Mouse (Mus musculus): ENCODE measurements around the gene Tmc5.
A peak's percentile ranks its signal among the peaks of the same experiment; 100 is the strongest.

The Tmc5 gene

DNA sequence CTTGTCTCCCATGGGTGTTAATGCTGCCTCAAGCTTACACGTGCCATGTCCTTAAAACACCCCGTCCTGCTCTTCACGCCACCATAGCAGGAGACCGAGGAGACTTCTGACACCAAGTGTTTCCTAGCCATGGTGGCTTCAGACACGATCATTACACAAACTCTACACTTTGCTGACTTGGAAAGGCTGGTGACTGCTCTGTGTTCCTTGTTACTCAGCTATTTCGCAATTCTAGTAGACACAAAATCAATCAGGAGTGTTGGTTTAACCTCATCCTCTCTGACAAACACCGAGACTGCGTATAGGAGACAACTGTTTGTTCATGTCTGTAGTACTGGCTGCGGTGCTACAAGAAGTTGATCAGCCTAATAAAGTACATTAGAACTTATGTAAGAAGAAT, 101.8 kb downstream of the Tmc5 start:
- no peak for DNase-seq

DNA sequence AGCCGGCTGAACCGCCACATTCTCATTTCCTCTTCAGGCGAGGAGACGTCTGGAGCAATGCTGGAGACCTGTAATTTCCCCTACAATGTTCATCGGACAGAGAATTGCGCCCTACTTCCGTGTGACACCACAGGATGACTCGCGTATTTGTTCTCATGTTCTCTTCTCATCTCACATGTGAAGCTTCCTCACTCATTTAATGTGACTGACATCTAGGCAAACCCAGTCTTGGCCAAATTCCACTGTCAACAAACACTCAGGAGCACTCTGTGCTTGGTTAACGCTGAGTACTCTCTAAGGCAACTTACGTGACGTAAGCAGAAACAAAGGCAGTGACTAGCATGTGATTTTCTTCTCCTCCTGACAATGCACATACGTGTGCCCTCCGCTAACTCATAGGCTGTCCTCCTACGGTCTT, 106.1 kb downstream of the Tmc5 start:
- no peak for DNase-seq

DNA sequence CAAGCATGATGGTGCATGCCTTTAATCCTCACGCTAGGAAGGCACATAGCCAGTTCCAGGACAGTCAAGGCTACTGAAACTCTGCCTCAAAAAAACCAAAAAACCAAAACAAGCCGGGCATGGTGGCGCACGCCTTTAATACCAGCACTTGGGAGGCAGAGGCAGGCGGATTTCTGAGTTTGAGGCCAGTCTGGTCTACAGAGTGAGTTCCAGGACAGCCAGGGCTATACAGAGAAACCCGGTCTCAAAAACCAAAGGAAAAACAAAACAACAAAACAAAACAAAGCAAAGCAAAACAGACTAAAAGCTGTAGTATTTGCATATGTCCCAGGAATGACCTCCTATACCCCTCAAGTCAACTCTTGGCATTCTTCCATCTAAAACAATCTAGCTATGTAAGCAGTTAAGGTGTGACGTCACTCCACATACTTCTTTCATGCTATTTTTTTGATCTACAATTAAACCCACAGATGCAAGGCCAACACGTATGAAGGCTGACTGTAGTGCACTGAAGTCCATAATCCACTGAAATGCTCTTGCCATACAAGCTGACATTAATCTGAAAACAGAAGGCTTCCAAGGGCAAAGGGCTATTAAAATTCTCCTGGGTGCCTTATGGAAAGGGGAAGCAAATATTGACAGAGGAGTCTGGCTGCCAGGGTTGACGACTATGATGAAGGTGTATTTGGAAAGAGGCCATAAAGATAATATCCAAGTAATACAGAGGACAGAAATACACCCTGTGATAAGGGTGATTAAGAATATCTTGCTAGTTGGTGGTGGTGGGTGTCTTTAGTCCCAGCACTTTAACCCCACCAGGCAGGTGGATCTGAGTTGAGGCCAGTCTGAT, 107.1 kb downstream of the Tmc5 start:
- no peak for DNase-seq

DNA sequence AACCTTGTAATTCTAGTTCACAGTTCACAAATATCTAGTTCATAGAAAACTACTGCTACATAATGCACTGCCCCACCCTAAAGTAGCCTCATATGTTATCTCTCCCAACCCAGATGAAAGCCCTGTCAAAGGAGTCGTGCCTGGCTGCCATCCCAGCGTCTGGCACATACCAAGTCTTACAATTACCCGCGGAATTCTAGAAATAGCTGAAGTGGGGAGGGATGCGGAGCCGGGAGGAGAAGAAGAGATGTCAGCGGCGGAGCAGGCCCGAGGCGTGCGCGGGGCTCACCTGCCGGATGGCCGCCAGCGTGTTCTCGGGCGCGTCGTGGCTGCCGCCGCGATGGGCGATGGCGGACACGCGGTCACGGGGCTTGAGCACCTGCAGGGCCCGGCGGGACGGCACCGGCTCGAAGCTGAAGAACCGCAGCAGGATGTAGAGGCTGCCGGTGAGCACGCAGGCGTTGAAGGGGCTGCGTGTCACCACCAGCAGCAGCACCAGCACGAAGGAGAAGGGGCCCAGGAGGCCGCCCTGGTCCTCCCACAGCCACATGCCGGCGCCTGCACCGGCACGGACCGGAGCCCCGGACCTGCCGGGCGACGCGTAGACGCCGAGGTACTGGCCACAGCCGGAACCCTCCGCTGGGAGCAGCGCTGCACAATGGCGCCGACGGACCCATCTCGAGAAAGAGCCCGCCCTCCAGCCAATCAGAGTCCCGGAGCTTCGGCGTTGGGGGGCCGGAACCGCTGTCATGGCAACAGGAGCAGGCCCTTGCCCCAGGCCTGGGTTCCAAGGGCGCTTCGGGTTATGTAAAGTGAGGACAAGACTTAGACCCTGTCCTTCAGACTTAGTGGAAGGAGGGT, 108.2 kb downstream of the Tmc5 start, which contains the start of gene Gde1:
TSS of gene Gde1 (minus strand) at position 678 of the 861 bp plus-strand sequence.
- DNase-seq, result peak; percentile 97

DNA sequence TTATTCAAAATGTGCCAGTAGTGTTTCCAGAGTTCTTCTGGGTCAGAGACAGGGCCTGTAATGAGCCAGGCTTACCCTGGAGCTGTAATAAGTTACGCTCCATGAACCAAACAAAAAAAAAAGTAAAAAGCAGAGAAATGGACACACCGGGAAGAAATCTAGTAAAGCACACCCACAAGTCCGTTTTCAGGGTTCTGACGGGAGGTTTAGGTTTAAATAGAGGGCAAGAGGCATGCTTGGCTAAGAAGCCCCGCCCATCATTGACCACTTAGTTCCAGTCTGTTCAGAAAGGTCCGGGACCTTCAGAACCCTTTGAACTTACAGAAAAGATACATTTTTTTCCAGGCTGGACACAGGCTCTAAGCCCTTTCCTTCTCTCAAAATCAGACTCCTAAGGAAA, 109.0 kb downstream of the Tmc5 start:
- no peak for DNase-seq

DNA sequence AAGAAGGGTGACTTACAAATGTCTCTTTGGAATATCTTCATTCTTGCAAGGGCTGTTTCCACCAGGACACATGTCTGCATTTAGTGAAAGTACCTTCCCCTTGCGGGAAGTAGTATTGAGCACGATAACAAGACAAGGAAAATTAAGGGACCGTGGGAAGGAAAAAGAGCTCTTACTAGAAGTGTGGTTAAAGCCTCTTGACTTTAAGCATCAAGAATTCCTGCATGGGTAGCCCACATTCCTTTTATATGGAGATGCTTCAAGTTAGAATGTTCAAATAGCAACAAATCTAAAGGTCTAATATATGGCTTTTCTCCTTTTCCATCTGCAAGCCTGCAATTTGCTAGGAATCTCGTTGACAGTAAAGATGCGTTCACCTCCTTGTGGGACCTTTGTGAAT, 109.4 kb downstream of the Tmc5 start:
- DNase-seq, result no peak

DNA sequence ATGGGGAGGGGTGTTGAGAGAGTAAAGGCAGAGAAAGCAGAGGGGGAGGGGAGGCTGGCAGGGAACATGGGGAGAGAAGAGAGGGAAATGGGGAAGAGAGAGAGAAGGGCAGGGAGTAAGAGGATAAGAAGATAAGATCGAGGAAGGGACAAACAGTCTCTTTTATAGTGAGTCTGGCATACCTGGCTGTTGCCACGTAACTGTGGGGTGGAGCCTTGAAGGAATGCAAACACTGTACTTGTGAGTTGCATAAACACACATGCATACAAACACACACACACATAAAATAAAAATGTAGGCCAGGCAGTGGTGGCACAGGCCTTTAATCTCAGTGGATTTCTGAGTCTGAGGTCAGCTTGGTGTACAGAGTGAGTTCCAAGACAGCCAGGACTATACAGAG, 110.1 kb downstream of the Tmc5 start:
- no peak for DNase-seq

DNA sequence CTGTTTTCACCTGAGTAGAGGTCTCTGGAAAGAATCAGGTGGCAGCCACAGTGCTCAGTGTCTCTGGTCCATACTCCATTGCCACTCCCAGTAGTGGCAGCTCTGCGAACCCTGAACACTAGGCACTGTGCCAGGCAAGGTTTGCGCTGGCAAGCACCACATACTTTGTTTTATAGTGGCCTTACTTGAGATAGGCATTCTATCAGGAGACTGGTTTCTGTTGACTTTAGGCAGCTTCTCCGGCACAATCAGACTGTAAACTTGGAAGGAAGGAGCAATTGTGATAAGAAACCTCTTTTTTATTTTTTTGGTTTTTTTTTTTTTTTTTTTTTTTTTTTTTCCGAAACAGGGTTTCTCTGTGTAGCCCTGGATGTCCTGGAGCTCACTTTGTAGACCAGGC, 110.9 kb downstream of the Tmc5 start:
- peak; percentile 64 for DNase-seq

DNA sequence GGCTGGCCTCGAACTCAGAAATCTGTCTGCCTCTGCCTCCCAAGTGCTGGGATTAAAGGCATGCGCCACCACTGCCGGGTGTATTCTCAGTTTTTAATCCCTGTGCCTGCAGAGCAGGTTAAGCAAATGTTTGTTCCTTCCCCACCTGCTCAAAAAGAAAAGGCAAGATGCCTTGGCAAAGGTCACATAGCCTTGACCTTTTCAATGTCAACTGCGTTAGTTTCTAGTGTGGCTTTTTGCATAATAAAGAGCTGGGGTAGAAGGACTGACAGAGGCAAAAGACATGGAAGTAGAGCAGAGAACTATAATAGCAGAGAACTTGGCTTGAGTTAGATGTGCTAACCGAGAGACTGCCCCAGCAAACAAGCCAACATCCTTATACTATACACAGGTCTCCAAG, 113.7 kb downstream of the Tmc5 start:
- DNase-seq, result no peak

DNA sequence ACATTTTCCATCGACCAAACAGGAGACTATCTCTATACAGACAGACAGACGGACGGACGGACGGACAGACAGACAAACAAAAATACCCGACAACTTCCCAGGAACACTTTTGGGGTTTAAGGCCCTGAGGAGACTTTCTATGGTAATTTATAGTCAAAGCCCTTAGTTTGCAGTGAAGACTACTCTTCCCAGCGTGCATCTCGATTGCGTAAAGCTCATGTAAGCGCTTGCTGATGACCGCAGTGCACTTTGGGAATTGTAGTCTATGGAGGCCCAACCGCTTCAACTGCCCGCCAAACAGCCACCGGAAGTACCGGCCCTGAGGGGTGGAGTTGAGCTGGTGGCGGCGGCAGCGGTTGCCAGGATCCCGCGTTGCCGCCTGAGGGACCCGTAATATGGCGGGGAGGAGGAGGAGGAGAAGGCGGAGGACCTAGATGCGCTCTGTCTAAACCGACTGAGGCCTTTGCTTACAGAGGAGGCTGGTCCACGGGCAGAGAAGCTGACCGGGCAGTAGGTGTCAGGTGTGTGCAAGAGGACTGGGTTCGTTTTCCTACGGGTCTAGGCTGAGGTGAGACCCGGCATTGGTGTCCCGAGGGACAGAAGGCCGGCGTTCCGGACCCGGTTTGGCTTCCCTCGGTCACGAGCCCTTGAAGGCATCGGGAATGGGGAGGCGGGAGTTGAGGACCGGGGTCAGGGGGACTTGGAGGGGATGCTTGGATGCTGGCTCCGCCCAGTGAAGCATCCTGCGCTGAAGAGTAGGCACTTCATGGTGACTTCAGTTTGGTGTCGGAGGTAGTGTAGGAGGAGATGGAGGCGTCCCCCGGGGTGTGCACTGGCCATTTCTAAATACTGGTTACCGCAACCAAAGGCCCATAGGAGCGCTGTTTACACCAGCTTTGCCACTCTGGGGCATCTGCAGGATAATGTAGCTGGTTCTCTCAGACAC, 115.4 kb downstream of the Tmc5 start, which contains the start of gene Ccp110:
TSS of gene Ccp110 (plus strand) at position 325 of the 946 bp plus-strand sequence.
- DNase-seq, result peak; percentile 96

DNA sequence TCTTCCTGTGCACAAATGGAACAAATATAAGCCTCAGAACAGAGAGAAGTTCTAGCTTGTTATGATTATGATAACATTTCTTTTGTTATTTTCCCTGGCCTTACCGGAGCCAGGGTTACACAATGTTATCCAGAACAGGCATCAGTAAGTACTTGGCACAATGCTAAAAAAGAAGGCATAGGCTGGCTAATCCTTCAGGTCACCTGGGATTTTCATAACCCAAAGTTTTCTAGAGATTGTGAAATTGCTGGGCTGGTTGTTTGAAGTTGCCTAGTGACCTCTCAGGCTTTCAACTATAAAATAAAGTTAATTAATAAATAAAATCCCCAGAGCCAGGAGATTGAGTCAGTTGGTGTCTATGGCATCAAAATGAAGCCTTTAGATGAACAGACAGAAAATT, 117.8 kb downstream of the Tmc5 start:
- DNase-seq, result no peak

DNA sequence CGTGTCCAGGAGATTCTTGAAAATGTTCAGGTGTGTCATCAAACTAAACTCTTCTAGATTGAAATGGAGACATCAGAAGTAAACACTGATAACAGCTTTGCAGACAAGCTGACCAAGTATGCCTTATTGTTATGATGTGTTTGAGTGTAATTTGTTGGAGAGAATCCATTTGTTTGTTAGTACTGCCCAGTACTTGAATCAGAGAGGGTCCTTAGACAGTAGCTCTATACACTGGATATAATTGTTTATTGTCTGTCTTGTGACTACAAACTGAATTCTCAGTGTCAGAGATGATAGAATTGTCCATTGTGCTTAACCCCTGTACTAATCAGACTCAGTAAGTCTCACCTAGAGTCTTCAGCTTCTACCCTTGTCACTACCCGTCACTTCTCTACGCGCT, 121.0 kb downstream of the Tmc5 start:
- DNase-seq, result no peak

DNA sequence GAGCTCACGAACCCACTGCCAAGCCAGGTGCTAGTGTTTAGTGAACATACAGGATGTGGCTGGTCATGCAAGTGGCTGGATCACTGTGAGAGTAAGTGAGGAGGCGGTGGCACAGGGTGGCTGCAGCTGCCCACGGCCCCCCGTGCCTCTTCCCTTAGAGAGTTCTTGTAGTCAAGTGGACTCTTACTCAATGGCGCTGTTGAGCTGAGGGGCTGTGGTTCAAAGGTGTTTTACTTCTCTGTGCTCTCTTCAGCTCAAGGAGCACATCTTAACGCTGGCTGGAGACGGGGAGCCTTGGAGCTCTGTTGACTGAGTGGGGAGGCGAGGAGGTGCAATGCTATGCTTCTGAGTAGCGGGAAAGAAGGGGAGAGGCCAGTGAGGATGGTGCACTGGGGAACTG, 126.8 kb downstream of the Tmc5 start:
- no peak for DNase-seq

Data from kidney, adult 11 months (tissue).